Mouse (Mus musculus): ENCODE data around the gene 1300017J02Rik.
"Not testable (repeated sequence)": the region's sequence is repeated elsewhere in the genome, so short reads cannot be mapped to it uniquely, and the experiment has no call there.

Gene 1300017J02Rik

DNA sequence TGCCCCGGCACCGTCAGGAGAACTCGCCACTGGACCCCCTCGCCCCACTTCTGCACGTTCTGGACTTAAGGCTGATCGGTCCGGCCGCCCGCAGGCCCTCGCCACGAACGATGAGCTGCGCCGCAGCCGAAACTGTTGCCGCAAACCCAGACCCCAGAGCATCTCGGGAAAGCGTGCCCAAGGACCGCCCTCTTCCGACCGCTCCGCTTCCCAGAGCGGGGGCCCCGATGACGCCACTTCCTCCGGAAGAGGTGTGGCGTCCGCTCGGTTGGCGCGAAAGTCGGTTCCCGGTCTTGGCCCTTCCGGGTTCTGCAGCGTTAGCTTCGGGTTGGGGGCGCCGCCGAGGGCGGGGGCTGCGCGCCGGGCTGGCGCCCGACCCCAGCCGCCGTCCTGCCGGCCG is at the start of gene 1300017J02Rik, which contains the start of gene Topbp1:
TSS of gene 1300017J02Rik (minus strand) at position 156 of the 400 bp plus-strand sequence.
TSS of gene Topbp1 (plus strand) at position 289 of the 400 bp plus-strand sequence.
- peak; percentile 82 for DNase-seq

DNA sequence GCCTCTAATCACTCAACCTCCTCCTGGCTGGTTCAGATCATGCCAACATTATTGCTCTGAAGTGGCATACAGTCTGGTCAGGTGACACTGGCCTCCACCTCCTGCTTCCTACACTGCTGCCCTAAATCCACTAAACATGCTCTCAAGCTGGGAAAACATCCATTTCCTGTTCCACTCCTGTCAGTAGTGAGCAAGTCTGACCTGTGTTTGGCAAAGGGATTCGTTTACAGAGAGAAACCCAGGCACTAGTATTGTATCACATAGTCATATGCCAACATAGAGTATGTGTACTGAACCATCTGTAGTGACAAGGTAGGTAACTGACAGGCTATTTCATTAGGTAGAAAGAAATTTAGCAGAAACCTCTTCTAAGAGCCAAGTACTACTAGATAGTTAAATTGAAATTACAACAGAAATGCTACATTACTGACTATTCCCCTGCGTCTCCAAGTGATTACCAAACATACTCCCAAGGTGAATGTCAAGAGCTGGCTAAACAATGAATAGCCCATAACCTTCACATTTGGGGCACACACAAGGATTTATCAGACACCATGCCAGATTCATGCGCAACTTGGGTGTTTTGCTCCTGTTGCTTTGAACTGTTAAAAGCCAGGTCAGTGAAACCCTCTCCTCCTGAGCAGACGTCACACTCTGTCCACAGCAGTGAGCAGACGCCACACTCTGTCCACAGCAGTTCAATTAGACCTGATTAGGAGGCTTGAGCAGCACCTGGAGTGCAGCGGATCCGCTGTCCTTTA is 48.8 kb upstream of the 1300017J02Rik start:
- DNase-seq: not testable (repeated sequence)

DNA sequence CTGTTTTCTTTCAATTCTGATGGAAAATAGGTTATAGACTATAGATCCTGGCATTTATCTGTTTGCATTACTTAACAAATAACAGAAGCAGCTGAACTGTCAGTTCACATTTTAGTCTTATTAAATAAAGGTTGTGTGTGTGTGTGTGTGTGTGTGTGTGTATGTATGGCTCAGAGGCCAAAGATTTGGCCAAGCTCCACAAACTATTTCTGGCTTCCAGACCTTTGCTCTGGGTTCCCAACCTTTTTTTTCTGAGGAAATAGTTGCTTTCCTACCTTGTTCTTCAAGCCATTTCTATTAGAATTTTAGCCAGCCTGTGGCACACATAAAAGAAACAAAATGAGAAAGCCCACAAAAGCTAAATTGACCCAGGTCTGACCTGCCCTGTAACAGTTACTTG is 43.9 kb upstream of the 1300017J02Rik start:
- no peak for DNase-seq

DNA sequence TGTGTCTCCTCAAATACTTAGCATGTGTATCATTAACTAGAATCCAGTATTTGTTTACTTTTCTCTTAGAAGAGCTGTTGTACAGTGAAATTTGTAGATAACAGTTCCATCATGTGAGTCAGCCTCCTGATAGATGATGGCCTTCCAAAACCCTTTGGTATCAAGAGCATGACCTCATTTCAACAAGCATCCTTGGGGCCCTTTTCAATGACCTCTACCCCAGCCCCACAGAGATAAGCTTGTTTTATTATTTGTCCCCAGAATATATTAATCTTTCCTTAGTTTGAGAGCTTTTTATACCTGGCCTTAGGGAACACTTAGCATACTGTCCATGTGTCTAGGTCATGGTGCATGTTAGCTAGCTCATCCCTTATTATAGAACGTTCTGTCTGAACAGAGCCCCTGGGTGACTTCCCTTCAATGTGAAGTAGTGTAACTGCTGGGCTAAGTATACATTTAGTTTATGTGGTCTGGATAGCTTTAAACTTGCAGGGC is 43.2 kb upstream of the 1300017J02Rik start:
- no peak for DNase-seq

DNA sequence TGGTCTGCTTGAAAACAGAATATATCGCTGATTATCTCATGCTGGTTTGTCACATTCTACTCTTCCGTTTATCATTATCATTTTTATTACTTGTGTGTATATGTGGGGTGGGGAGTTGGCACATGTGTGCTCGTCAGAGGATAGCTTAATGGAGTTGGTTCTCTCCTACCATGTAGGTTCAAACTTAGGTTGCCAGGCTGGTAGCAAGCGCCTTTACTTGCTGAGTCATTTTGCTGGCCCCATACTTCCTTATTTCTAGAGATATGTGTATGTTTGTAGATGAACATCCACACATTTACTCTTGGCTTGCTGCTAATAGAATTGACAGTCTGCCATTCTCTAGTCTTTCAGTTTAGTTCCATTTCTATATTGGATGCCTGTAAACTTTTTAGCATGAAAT is 42.2 kb upstream of the 1300017J02Rik start:
- DNase-seq: no peak

DNA sequence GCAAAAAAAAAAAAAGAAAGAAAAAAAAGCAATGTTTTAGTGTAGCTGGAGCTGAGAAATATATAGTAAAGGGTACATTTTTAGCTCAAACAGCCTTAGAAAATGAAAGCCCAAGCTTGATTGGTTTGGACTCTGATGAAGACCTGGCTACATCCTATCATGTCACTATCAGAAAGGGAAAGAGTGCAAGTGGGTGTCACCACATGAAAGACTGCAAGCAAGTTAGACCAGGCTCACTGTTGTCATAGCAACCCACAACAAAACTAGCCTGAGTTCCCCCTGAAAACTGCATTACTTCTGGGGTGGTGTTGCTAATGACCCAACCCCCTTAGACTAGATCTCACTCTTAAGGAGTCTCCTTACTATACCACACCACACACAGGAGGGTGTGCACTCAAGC is 32.0 kb upstream of the 1300017J02Rik start:
- DNase-seq: no peak

DNA sequence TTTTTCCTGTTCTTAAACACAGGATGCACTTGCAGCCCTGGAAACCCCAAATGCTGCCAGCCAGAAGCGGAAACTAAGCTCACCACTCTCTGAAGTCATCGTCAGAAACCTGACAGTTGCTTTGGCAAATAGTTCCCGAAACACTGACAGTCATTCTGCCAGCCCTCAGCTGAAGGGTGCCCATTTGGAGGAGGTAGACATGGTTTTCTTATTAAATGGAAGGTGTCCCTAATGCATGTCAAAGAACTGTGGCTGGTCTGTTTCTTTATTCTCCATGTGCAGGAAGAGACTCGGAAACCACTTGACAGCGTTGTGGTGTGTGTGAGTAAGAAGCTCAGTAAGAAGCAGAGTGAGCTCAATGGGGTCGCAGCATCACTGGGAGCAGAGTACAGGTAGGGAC is 27.8 kb upstream of the 1300017J02Rik start:
- no peak for DNase-seq

DNA sequence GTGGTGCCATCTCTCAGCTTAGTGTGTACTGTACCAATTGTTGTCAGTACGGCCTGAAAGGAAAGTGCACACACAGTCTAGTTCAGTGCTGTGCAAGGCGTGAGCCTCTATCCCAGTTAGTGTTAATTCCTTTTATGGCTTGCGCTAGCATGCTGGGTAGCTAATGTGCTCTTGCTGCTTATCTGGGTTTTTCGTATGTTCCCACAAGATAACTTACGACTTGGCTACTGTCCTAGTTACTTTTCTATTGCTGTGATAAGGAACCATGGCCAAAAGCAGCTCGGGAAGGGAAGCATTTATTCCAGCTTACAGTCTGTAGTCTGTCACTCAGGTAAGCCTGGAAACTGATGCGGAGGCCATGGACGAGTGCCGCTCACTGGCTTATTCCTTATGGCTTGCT is 21.6 kb upstream of the 1300017J02Rik start:
- no peak for DNase-seq

DNA sequence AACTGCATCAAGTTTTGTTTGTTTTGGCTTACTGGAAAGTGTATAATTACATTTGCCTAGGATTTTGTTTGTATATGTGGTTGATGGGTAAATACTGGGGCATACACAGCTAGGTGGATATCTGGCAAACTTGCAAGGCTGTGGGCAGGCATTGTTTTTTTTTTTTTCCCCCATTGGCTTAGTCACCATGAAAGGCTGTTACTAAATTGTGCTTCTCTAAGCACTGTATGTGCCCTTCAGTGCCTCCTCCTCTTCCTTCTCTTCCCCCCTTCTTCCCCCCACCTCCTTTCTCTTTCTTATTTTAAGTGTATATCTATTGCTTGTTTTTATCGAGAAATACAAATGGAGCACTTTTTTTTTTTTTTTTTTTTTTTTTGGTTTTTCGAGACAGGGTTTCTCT is 19.8 kb upstream of the 1300017J02Rik start:
- DNase-seq: no peak

DNA sequence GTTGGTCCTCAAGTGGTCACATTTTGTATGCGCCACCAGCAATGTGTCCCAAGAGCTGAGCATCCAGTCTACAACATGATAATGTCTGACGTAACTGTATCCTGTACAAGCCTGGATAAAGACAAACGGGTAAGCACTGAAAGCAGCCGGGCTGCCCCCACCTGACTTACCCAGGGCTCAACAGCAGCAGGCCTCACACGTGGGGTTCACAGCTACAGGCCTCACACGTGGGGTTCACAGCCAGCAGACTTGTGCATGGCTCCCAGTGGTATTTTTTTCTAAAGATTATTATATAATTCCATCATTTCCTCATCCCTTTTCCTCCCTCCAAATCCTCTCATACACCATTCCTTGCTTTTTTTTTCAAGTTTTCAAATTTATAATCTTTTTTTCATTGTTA is 5.0 kb upstream of the 1300017J02Rik start:
- no peak for DNase-seq

DNA sequence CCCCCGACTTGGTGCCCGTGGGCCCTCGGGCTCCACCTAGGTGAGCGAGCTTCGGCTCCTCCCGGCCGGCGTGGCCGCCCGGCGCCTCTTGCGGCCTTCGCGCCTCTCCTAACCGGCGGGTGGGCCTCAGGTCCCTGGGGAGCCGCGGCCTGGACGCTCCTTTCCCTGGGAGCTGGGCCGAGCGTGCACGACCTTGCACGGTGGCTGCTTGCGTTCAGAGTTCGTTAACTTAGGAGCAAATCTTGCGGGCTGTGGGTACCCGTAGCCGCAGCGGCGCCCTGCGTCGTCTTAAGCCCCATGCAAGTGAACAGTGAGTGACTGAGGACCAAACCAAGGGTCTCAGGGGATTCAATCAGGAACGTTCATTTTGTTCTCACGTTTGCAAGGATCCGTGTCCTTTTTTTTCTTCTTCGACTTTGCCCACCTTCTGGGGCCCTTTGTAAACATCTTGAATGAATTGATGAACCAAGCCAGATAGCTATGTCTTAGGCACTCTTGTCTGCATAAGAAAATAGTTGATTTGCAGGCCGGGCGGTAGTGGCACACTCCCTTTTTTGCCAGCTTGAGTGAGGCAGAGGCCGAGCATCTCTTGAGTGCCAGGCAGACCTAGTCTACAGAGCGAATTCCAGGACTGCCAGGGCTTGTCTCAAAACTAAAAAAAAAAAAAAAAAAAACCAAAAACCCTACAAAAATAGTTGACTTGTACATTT is 605 bp upstream of the 1300017J02Rik start:
- DNase-seq: no peak

DNA sequence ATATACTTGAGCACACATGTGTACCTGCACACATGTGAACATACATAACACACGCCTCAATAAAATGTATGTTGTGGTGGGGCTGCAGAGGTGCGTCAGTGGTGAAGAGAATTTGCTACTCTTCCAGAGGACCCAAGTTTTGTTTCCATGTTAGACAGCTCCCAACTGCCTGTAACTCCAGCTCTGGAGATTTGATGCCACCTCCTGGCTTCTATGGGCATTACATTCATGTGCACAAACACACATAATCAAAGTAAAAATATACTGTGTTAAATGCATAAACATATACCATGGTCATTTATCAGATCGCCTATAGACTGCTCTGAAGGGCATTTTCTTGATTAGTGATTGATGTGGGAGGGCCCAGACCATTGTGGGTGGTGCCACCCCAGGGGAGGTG is 2.2 kb downstream of the 1300017J02Rik start:
- no peak for DNase-seq

DNA sequence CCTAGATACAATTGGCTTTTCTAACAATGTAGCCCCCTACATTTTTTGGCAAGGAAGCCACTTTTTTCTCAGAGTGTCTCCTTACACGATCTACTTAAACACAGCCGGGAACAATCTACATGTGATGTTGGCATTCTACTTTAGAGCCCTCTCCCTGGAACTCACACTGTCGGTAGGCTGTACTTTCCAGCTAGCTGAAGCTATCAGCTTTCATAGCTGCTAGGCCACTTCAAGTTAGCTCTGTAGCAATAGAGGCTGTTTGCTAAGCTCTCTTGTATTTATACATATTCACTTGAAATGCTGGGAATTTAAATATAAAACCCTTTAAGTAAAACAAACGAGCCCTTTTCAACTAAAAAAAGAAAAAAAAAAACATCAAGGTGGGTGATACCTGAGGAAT is 2.6 kb downstream of the 1300017J02Rik start:
- DNase-seq: no peak

DNA sequence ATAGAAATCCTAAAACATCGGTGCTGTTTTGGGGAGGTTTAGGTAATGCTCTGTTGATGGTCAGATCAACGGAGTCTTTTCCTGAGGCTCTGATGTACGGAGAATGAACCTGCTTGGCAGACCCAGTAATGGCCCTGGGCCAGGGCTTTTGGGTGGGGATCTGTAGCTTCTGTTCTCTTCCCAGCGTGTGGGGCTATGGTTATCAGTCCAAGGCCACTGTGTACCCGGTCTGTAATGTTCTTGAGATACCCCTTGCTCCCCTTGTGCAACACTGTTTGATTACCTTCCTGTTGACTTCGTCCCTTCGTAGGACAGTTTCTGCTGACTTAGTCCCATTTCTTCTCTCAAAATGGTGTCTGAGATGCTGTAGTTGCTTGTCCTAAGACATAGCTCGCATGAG is 3.8 kb downstream of the 1300017J02Rik start:
- no peak for DNase-seq

DNA sequence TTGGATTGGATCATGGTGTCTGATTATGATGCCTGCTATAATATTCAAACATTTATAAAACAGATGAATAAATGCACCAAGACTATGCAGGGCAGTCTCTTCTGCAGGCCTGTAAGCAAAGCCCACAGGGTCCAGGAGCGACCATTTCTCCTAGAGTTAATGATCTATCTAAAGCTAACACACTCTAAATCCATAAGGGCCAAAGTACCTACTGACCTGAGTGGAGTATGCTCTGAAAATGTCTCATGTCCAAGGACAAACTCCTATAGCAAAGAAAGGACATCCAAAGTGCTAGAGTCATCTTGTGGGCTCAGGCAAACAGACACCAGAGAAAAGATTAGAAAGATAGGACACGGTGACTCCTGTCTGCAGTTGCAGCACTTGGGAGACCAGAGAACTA is 10.4 kb downstream of the 1300017J02Rik start:
- DNase-seq: no peak

DNA sequence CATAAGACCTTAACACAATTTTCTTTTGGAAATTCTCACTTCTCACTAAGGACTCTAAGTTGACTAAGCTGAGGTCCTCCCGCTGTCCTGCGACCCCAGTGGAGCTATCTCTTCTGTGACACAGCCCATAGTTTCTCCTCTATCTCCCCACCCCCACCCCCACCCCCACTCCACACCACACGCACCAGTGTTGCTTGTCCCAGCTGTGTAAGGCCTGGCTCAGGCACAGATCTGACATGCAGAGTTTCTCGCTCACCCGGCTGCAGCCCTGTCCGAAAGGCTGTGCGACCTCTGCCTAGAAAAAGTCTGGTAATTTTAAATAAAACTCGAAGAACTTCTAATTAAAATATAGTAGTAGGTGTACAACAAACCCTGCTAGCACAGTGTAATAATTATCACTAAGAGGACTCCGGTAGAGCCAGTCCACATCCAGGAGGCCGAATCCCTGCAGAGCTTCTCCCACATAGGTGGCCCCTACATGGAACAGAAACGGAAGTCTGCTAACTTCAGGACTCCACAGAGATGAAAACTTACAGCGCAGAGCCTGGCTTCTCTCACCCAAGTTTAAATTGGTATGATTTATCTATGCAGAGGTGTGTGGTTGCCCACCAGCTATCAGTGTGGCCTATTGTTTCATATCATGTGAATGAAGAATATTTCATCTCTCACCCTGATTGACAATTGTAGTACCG is 16.2 kb downstream of the 1300017J02Rik start:
- no peak for DNase-seq

DNA sequence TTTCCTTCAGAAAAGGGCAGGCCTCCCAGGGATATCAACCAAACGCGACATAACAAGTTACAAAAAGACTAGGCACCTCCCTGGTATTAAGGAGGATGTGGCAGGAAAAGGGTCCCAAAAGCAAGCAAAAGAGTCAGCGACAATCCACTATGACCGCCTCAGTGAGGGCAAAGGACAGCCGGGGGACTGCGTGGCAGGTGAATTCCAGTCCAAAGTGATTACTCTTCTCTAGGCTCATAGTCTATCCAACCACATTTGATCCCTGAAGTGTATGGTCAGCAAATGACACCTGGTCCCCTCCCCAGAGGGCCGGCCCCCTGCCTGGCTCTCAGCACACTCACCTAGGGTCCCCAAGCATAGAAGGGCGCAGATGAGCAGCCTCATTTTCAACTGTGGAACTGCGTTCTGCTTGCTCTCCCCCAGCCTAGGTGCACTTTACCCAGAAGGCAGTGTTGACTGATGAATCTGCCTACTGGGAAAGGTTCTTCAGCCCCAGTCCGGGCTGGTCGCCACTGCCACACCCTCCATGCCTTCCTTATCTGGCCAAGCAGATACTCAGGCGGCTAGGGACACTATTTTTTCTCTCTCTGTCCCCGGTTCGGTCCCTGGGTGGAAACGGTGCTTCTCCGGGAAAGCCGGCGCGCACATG is 16.9 kb downstream of the 1300017J02Rik start:
- DNase-seq: no peak

DNA sequence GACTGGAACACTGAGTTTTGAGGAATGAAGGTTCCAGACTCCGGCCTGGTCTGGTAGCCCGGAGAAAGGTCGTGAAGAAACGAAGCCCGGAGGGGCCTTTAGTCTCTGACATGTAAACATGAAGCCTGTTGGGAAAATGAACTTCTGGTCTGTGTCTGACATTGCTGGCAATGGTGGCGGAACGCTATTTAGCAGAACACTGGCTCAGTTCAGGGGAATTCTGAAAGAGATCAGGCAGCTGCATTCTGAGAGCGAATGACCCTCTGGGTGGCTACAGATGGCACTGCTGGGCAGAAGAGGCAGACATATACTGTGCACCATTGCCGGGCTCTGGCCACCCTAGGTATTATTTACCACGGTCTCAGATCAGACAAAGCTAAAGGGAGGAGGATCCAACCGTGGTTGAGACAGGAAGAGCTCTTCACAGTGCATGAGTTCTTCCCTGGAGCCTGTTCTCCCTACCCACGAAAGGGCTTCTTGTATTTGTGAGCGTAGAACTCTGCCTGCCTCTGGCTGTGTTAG is 17.9 kb downstream of the 1300017J02Rik start:
- no peak for DNase-seq

DNA sequence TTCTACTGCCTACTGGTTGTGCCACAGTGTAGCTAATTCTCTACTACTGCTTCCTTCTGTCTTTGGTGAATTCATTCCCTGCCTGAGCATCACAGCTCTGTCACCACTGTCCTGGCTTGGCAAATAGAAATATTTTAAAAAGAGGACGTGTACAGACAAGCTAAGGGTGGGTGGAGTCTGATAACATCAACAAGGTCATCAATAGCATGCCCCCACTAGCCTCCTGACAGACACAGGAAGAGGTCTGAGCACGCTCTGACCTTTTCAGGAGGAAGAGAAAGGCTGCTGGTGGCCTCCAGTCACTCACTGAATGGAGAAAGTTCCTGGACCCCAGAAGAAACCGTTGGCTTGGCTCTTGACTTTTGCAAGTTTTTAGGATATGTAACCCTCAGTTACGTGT is 18.5 kb downstream of the 1300017J02Rik start:
- no peak for DNase-seq

DNA sequence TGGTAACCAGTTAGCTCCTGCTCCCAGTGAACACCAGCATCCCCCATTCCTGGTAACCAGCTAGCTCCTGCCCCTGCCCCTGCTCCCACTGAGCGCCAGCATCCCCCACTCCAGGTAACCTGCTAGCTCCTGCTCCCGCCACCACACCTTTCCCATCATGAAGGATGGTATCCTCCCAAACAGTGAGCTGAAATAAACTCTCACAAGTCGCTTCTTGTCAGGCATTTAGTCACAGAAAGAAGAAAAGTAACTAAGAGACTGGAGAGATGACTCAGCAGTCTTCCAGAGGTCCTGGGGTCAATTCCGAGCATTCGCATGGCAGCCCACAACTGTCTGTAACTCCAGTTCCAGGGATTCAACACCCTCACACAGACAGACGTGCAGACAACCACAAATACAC is 28.0 kb downstream of the 1300017J02Rik start:
- DNase-seq: no peak

DNA sequence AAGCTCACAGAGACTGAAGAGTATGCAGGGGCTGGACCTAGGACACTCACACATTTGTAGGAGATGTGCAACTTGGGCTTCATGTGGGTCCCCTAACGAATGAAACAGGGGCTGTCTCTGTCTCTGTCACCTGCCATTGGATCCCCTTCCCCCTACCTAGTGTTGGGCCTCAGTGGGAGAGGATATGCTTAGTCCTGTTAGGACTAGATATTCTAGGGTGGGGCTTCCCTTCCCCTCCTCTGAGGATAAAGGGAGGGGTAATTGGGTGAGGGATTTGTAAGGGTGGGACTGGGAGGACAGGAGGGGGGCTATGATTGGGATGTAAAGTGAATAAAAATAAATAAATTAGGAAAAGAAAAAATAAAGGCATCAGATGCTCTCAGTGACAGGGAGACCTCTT is 29.2 kb downstream of the 1300017J02Rik start:
- DNase-seq: no peak

DNA sequence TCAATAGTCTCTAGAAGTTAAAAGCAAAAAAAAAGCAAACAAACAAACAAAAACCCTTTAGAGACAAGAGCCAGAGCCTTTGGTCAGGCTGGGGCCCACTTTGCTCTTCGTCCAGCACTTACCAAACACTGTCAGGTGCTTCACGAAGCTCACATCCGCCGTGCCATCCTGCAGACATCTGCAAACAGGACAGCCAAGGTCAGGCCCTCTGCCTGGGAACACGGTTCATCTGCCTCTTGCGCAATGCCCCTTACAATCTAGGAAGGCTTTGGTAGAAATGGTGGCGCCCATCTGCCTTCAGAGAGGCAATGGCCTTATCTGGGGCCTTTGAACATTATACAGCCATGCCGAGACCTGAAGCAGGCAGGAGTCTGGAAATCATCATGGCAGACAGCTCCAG is 30.1 kb downstream of the 1300017J02Rik start:
- no peak for DNase-seq

DNA sequence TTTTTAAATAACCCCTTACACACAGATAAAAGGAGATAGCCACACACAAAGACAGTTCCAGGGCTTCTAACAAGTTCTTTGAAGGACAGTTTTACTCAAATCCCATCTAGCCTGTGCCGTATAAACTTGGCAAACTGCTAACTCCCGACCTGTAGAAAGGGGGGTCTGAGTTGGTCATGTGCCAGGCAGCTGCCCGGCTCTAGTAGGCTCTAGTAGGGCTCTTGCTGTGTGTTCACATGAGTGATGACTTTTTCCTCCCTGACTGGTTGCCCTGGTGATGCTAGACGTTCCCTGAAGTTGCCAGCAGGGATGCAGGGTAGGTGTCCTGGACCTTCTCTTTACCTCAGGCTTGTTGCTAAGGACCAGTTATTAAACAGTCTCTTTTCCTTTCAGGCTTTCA is 33.8 kb downstream of the 1300017J02Rik start:
- no peak for DNase-seq
